Mouse (Mus musculus) B cell, adult 62 days (primary cell): ENCODE data around the gene Tnrc6a. TPM values are rescaled to one million over a fixed set of nuclear protein-coding genes. Genes with fewer than 3 reads are reported as not detected.

ENCODE experiments used
- total RNA-seq: library from RNA; stranded (reverse); gene quantifications from 4 replicates; pipeline ENCODE4 v1.2.4, GENCODE M21; 2023

Tnrc6a gene
- 97.7 to 110 TPM (median 104 TPM) in 4 replicates for total RNA-seq

GRCm38 (mm10) chr7:123123665-123124298, at the start of gene Tnrc6a:
Gene Tnrc6a, plus strand, starts transcription at chr7:123123885.

GRCm38 (mm10) chr7:123214365-123215075, 90.8 kb downstream of the Tnrc6a start, which contains the start of gene Slc5a11:
Gene Slc5a11, plus strand, starts transcription at chr7:123214780.

Other genes starting within 250 kb of the Tnrc6a start
- 156 to 185 TPM (median 167 TPM) in 4 replicates for gene Rbbp6, start 158.2 kb upstream of the Tnrc6a start, total RNA-seq
- gene Slc5a11, start 90.9 kb downstream of the Tnrc6a start, total RNA-seq = not detected in 4 replicates
- 8.8 to 11.0 TPM (median 9.2 TPM) in 4 replicates for gene Lcmt1, start 245.9 kb downstream of the Tnrc6a start, total RNA-seq
- gene Arhgap17, start 246.0 kb downstream of the Tnrc6a start, total RNA-seq = 279 to 319 TPM (median 293 TPM) in 4 replicates